Mouse (Mus musculus) cerebellum, adult 11-12 months (tissue): Measurements from ENCODE around the gene Cipc.

Experiments used
- DNase-seq: peaks from one replicate; pipeline ENCODE4 v3.0.0; 2022

Gene Cipc

DNA sequence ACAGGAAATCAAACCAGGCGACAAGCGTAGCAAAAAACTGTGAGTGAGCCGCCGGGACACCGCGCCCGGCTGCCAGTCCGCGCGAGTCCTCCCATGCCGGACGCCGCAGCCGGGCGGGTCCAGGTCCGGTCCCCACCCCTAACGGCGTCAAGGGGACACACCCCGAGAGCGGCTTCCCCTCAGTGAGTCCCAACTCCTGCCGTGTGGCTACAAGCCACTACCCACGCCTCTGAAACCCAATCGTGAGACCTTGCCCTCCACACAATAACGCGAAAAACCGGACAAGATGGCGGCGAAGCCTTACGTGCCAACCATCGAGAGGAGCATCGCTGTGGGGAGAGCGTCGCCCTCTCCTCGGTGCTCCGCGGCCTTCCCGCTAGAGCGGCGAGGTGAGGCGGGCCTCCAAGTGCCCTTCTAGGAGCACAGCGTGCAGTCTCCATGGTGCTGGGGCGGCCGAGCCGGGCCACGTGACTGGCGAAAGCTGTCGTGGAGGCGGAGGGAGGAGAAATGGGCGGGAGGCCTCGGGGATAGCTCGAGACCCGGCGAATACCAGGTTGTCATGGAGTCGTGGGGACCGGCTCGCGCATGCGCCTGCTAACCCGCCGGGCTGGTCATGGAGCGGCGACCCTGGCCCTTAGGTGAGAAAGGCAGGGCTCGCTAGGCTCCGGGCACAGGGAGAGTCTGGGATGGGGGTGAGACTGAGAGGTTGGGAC is at the start of gene Cipc:
TSS of gene Cipc (plus strand) at position 182 of the 713 bp plus-strand sequence.
- DNase-seq, result peak; percentile 100

DNA sequence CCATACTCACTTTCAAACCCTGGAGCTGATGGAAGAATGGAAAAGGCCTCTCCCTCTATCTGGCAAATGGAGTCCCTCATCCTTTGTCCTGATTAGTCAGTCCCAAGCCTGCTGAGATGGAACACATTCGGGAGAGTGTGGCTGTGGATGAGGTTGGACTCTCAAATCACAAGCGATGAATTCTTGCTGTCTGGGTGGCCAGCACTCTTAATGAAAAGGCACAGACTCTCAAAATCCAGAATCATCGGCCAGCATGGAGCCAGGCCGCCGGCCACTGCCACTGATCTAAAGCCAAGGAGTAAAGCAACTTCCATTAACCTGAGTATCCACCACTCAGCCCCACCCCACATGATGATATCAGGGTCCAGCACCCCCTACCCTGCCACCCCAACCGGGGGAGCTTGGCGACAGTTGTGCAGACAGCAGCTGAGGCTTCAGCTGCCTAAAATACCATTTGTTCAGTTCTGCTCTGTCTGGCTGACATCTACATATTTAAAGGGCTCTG is 49.0 kb upstream of the Cipc start:
- no peak for DNase-seq

DNA sequence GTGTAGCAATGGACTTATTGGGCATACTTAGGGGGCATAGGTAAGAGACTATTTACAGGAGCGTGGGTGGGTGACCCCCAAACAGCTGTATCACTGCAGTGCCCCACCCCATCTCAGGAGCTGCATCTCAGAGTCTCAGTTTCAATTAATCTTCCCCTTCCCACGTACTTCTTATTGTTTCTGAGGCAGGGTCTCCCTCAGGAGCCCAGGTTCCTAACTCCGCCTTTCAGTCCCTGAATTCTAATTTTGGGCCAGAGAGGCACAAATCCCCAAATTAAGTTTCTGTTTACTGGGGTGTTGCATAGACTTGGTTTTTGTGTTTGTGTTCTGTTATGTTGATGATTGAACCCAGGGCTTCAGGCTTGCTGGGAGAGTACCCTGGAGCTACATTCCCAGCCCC is 48.4 kb upstream of the Cipc start:
- no peak for DNase-seq

DNA sequence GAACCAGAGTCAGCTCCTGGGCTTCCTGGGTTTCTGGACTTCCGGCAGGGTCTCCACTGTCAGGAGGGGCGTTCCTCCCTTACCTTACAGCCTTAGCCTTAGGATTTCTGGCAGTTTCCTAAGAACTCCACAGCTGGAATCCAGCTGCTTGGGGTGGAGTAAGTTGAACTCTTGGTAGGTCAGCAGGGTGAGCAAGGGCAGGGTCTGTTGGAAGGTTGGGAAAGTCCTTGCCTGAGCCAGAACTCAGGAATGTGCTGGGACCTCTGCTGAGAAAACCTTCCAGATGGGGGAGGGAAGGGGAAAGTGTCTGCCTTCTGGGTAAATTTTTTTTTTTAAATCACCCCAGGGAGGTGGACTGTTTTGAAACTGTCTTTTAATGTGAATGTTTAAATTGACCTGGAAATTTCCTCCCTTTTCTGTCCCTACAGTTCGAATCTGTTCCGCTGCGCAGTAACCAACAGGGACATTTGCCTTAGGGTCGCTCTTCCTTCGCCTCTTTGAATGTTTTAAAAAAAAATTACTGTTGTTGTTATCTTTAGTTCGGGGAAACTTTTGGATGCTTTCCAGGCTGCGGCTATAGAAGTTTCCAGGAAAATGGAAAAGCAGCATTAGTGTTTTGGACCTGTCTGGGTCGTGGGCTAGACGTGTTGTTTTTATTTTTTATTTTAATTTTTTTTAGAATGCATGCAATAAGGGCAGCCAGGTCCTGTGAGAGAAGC is 47.2 kb upstream of the Cipc start:
- DNase-seq, result peak; percentile 22

DNA sequence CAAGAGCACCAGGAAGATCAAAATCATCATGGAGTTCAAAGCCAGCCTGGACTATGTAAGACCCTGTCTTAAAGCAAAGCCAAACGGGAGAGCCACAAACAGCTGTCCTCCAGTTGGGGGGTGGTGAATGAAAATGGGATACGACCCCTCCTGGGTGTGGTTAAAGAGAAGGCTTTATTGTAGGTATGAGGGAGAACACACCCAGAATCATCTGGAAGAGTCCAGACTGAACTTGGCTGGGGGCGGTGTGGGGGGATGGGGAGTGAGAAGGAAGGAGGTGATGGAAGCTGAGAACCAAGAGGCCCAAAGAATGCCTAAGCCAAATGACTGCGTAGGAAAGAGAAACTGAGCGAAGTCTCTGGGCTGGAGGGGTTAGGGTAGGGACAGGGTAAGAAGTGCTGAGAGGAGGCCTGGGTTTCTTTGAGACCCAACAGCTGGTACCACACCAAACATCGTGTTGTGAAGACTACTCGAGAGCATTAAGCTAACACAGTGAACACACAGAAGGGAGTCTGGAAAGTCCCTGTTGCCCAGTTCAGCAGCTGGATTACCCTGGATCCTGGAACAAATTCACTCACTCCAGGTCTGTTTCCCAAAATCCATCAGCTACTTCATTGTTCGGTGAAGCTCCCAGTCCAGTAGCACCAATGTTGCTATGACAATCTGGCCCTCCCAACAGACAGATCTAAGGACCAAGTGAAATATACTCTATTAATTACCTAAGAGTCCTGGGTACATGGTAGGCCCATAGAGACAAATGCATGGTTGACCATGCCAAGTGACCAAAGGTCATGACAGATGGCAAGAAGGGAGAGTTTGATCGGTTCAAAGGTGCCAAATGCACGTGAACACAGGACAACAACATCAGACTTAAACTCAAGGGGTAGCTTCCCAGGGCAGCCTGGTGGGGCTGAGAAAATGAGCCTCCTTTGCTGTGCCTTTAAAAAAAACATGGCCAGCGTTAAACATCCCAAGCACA is 42.7 kb upstream of the Cipc start:
- peak; percentile 23 for DNase-seq

DNA sequence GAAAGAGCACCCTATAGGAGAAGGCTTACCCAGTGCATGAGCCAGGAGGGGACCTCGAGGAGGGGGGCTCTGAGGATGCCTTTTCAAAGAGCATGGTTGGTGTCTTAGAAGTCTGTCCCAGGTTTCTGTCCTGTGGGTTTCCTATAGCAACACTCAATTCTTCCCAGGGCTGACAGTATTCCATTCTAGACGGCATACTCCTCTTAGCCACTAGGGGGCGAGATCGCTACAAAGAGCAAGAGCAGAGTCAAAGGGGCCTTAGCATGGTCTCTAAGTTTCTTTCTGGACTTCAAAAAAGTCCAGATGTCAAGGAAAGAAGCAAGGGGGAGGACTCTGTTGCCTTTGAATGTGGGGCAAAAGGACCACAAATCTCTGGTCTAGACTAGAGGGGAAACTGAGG is 41.6 kb upstream of the Cipc start:
- DNase-seq, result peak; percentile 62

DNA sequence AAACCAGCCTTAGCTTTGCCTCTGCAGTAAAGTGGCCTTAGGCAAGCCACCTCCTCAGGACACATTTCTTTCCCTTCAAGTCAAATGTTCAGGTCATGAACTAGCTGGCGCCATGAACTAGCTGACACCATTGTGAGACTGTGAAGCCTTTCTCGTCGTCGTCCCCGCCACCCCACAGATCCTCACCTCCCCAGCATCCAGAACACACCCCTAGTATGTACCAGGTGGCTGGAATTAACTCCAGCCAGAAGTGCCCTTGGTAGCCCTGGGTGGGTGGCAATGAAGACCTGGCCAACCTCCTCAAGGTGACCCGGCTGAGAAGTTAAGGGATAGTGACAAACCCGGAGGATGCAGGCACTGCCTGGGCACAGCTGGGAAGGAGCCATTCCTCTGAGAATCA is 41.0 kb upstream of the Cipc start:
- DNase-seq, result no peak

DNA sequence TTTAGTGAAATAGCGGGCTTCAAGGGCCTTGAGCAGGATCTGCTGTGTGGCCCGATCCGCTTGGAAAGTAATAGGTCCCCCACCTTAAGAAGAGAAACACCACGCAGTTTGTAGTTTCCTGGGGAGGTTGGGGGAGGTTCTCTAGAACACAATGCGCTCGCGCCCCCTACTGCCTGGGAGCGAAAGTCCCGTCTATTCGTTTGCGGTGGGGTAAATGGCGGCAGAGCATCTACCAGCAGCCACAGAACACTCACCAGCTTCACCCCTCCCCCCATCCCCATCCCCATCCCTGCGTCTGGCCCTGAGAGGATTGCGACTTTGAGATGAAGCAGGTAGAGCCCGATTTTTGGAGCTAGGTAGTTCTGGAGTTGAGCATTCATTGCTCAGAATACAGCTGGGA is 40.4 kb upstream of the Cipc start:
- DNase-seq, result peak; percentile 80

DNA sequence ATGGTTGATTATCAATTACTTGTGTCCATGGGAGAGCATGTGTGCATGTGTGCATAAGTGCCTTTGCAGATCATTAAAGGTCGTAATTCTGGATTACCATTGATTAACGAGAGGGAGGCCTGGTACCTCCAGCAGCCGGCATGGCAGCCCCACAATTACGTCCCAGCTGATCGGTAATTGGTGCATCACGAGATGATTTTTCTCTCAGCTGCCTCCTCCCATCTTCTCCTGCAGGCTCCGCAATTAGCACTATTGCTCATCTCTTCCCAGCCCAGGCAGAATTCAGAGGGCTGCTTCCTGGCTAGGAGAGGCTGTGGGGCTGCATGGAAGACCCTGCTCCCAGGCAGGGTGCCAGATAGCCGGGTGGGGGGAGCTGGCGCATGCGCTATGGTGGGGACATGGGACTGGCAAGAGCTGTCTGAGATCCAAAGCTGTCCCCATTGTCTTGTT is 35.3 kb upstream of the Cipc start:
- no peak for DNase-seq

DNA sequence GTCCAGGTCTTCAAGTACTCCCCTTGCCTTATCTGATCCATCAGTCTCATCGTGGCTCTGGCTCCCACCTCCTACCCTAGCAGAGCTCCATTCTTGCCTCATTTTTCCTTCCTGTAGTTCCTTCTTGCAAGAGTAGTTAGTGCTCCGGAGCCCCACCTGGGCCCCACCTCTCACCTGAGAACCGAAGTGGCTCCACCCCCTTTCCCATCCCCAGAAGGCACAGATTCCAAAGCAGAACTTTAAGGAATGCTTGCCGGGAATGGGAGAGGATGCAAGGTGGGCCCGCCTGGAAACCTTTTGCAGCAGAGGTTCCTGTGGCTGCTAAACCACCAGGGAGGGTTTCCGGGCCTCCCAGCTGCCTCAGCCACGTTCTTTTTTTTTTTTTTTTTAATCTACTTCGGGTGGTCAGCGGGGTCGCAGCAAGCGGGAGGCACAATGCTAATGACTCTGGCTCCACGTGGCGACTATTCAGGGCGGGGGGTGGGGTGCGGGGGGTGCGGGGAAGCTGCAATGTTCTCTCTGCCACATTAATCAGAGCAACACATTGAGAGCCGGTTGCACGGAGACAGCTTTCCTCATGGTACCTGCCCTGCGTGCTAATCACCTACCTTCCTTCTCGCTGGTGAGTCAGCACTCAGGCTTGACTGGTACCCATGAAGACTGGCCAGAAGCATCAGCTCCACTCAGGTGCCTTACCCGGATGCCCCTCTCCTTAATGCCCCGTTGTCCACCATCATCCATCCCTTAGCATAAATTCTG is 34.3 kb upstream of the Cipc start:
- DNase-seq, result no peak

DNA sequence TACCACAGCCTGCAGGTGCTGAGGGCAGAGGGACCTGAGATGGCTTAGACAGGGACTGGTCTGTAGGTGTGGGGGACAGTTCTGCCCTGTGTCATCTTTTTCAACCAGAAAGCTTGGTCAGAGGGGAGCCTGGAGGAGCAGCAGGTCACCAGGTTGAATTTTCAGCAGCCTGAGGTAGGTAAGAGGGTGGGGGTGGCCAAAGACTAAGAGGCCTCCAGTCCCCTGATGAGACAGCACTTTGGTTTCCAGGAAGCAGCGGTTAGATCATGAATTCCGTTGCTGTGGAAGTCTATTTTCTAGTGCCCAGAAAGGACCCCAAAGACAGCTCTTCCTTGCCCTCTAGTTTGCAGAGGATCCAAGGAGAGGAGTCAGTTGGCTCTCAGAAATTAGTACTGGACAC is 32.5 kb upstream of the Cipc start:
- DNase-seq, result no peak

DNA sequence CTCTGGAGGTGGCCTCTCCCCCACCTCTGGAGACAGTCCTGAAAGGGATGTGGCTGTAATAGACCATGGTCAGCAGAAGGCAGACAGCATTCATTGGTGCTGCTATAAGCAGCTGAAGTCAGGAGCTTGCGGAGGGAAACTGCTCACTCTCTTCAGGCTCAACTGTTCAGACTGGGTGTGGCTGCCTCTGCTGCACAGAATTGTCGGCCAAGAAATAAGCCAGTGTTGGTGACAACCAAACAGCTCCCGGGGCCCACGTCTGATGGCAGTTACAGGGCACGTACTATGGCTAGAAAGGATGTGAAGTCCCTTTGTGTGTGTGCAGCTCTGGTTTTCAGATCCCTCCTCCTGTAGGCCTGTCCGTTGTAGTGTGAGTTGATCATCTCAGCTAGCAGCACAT is 32.1 kb upstream of the Cipc start:
- no peak for DNase-seq

DNA sequence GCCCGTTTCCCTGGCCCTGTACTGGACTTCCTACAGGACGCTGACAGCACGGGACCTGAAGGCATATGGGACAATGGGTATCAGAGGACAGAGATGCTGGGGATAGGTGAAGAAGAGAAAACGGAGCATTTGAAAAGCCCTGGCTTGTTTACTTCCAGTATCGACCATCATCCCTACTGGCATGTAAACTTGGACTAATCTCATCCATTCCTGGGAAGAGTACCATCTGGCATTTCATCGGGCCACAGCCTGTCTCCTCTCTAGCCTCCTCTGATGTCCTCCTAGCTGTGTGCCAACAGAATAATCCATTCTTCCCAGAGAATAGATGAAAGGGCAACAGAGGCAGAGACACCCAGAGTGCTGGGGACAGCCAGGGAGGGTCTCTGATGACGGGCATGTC is 31.2 kb upstream of the Cipc start:
- peak; percentile 82 for DNase-seq

DNA sequence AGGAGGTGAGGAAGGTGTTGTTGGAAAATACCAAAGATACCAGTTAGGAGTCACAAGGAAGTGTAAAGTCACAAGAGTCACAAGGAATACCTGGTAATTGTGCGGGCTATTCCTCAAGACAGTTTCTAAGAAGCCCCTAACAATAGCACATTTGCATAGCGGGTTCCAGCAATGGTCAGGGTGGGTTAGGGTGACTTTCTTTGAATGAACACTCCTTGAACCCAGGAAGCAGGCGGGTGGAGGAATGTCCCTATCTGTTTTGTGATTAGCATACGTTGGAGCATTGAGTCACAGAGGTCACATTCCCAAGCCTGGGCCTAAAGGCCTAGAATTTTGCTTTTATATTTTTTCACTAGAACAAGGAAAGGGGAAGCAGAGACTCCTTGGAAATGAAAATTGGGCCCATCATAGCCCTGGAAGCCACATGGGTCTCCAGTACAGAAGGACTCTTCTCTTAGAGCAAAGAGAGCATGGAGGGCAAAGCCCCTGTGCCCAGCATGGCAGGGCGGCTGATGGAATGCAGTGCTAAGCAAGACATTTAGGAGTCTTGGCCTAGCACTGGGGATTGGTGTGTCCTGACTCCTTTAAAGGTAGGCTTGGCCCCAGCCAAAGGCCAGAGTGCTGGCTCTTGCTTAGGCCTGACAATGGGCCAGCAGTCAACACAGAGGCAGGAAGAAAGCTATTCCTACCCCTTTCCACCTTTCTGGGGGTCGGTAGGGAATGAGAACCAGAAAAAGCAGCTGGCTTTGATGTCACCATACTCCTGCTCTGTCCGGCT is 29.9 kb upstream of the Cipc start:
- no peak for DNase-seq

DNA sequence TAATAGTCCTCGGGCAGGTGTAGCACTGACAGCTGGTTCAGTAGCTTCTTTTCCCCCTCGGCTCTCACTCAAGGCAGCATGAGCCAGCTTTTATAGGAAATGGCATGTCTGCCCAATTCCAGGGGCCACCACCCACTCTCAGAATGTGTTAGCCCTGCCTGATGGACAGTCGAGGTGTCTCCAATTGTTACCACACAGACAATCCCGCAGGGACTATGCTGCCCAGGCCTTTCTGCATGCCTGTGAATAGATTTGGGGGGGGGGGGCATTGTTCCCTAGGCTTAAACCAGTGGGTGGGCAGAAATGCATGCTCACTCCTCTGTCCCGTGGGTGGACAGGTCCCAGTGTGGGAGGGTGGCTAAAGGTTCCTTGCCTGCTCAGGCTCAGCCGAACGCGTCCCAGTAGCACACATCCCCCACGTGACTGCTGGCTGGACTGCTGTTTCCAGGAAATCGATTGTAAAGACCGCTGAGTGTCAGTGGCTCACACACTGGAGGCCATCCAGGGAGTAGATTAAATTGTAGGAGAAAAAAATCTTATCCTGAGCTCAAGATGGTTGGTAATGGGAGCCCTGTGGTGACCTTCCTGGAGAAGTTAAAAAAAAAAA is 28.4 kb upstream of the Cipc start:
- DNase-seq, result no peak

DNA sequence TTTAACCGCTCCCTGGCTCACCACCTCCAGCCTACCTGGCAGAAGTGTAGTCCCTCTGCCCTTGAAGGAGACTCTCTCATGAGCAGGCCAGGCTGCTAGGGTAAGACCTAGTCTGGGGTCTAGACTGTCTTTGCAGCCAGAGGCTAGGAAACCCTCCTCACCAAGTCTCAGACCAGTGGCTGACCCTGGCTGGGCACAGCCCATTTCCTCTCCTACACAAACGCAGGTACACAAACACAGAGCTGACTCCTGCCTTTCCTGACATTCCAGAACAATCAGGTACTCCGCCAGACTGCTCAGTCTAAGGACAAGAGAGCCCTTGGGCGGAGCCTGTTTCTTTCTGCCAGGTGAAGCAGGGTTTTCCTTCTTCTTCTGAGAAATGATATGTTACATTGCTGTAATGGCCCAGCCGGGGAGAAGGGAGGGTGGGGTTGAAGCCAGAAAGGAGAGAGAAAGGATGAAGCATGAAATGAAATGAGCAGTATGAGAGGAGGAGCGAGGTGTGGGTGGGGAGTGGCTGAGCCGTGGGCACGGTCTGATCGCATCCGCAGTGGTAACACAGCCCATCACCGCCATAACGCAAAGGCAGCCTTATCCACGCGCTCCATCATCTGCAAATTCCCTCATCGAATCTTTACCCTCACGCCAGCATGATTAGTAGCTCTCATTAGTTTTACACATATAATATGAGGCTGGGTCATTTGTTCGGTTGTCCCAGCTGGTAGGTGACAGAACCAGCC is 27.7 kb upstream of the Cipc start:
- no peak for DNase-seq

DNA sequence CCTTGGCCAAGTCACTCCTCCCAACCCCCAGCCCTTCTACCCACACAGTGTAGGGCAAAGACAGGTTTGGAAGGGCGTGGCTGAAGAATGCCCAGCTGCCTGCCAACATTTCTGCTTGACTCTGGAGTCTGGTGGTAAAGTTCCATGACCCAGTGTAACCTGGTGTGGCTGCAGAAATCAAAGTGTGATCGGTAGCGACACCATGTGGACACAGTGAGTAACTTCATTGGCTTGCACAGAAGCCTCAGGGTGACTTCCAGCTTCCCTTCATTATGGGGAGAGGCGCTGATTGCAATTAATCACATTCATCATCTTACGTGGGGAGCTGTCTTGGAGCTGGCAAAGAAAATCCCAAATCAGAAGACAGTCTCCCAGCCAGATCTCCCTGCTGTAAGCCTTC is 23.0 kb upstream of the Cipc start:
- DNase-seq, result peak; percentile 82

DNA sequence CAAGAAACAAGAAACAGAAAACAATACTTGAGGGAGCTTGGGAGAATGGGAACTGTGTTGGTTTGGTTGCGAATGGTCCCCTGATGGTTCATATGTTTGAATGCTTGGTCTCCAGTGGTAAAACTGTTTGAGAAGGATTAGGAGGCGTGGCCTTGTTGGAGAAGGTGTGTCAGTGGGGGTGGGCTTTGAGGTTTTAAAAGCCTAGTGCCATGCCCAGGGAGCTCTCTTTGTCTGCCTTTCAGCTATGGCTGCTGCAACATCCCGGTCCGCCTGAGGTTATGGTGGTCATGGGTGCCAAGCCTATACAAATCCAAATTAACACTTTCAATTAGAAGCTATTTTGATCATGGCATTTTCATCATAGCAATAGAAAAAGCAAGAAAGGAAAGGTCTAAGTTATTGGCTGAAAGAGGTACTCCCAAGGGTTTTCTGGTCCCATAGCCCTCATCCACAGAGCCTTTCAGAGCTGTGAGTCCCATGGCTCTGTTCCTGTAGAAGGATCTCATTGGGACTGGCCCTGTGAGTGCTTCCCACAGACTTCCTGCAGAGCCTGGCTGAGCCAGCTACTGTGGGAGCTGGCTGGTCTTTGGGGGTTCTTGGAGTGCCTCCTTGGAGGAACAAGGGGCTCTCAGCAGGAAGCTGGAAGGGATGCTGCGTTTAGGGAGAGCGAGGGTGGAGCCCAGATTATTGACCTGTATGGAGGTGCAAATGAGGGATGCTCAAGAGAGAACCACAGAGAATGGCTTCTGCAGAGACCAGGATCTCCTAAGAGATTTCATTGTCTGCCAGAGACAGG is 15.7 kb upstream of the Cipc start:
- no peak for DNase-seq

DNA sequence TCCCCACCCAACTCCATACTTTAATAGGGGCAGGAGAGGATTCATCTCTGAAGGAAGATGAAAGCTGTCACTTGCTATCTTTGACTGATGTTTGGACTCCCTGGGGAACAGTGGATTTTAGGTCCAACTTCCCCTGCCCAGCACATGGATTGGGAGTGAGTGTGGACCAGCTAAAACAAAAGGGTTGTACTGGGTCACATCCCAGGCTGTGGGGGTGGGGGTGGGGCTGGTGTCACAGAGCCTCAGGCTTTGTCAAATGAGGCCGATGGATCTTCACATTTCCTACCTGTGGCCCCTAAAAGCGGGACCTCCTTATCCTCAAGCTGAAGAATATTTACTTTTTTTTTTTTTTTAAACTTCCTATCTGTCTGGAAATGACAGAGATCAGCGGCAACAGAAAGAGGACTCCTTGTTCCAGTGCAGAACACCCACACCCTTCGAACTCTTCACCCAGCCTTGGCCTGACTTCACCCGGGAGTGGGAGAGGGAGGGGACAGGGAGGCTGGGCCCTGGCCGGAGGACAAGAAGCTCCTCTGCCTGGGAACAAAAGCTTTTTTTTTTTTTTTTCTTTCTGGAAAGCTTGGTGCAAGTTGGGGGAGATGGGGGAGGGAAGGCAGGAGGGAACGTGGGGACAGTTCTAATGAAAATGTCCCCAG is 14.8 kb upstream of the Cipc start:
- DNase-seq, result no peak
